Mouse (Mus musculus): Measurements from ENCODE around the gene Gnai2. TPM values are rescaled to one million over a fixed set of nuclear protein-coding genes. Genes with fewer than 3 reads are reported as not detected.

The Gnai2 gene
- polyA plus RNA-seq, 1 experiment from 2014 or later: 457 TPM

GRCm38 (mm10) chr9:107662342-107662741 lies 27.2 kb upstream of the Gnai2 start:
- WGBS: 67% methylated on average over 8 of the region's 8 CpGs
- no peak for ATAC-seq (ENCODE audit: low read depth)

GRCm38 (mm10) chr9:107660777-107661176 lies 25.6 kb upstream of the Gnai2 start:
- Histone ChIP-seq H3K27ac (ENCODE audit: low read length) (no peak overlapping the region), H3K4me2 (ENCODE audit: low read depth, low read length) (no peak overlapping the region), H3K36me3 (ENCODE audit: control insufficient read depth, insufficient read depth, low read length) (no peaks in the 10 kb centered on the region), H3K9me3 (ENCODE audit: control insufficient read depth, low read length) (no peaks in the 10 kb centered on the region), H3K9ac (ENCODE audit: low read length) (no peak overlapping the region), H3K27me3 (ENCODE audit: control insufficient read depth, insufficient read depth, low read depth, low read length) (peaks cover 5% of the 10 kb centered on the region; the same call in 1 of the 2 replicates), H3K4me1 (replicated peaks; ENCODE audit: control insufficient read depth, insufficient read depth, low read length) (no peaks in the 10 kb centered on the region), H3K4me3 (ENCODE audit: low read length) (no peak overlapping the region)
- no peak for ATAC-seq (ENCODE audit: low read depth)
- WGBS: 65% methylated on average over 3 of the region's 3 CpGs

More at GRCm38 (mm10) chr9:107662342-107662741, 27.2 kb upstream of the Gnai2 start:
- H3K9me3 ChIP-seq (ENCODE audit: control insufficient read depth, low read length): no peaks in the 10 kb centered on the region
- H3K4me3 ChIP-seq (ENCODE audit: low read length): no peak overlapping the region
- H3K36me3 ChIP-seq (ENCODE audit: control insufficient read depth, insufficient read depth, low read length): no peaks in the 10 kb centered on the region
- H3K27ac ChIP-seq (ENCODE audit: low read length): no peak overlapping the region
- H3K9ac ChIP-seq (ENCODE audit: low read length): no peak overlapping the region
- peaks cover 13% of the 10 kb centered on the region for H3K27me3 ChIP-seq (ENCODE audit: control insufficient read depth, insufficient read depth, low read depth, low read length)
- H3K4me2 ChIP-seq (ENCODE audit: low read depth, low read length): no peak overlapping the region
- peaks cover 11% of the 10 kb centered on the region for H3K4me1 ChIP-seq (replicated peaks; ENCODE audit: control insufficient read depth, insufficient read depth, low read length)

- Histone ChIP-seq H3K4me2 (ENCODE audit: low read depth, low read length) (no peak overlapping the region), H3K4me1 (replicated peaks; ENCODE audit: control insufficient read depth, insufficient read depth, low read length) (no peaks in the 10 kb centered on the region), H3K4me3 (ENCODE audit: low read length) (no peak overlapping the region), H3K9me3 (ENCODE audit: control insufficient read depth, low read length) (no peaks in the 10 kb centered on the region), H3K9ac (ENCODE audit: low read length) (no peak overlapping the region), H3K27ac (ENCODE audit: low read length) (no peak overlapping the region), H3K36me3 (ENCODE audit: control insufficient read depth, insufficient read depth, low read length) (no peaks in the 10 kb centered on the region), H3K27me3 (ENCODE audit: control insufficient read depth, insufficient read depth, low read depth, low read length) (no peaks in the 10 kb centered on the region)
- ATAC-seq (ENCODE audit: low read depth): no peak
- WGBS: 84% methylated on average over 3 of the region's 3 CpGs
Measured at GRCm38 (mm10) chr9:107659961-107660360, 24.8 kb upstream of the Gnai2 start.

GRCm38 (mm10) chr9:107659551-107659950 lies 24.4 kb upstream of the Gnai2 start:
- 0 out of 2 replicates have a peak, but pooled peaks have one; percentile 44 for ATAC-seq (ENCODE audit: low read depth)
- Histone ChIP-seq H3K27me3 (ENCODE audit: control insufficient read depth, insufficient read depth, low read depth, low read length) (no peaks in the 10 kb centered on the region), H3K9me3 (ENCODE audit: control insufficient read depth, low read length) (no peaks in the 10 kb centered on the region), H3K36me3 (ENCODE audit: control insufficient read depth, insufficient read depth, low read length) (no peaks in the 10 kb centered on the region), H3K27ac (ENCODE audit: low read length) (no peak overlapping the region), H3K9ac (ENCODE audit: low read length) (no peak overlapping the region), H3K4me1 (replicated peaks; ENCODE audit: control insufficient read depth, insufficient read depth, low read length) (no peaks in the 10 kb centered on the region), H3K4me3 (ENCODE audit: low read length) (no peak overlapping the region), H3K4me2 (ENCODE audit: low read depth, low read length) (no peak overlapping the region)
- 71% methylated on average over 10 of the region's 10 CpGs for WGBS

- Histone ChIP-seq H3K27me3 (ENCODE audit: control insufficient read depth, insufficient read depth, low read depth, low read length) (no peaks in the 10 kb centered on the region), H3K9me3 (ENCODE audit: control insufficient read depth, low read length) (no peaks in the 10 kb centered on the region), H3K4me1 (replicated peaks; ENCODE audit: control insufficient read depth, insufficient read depth, low read length) (no peaks in the 10 kb centered on the region), H3K4me3 (ENCODE audit: low read length) (no peak overlapping the region), H3K9ac (ENCODE audit: low read length) (no peak overlapping the region), H3K36me3 (ENCODE audit: control insufficient read depth, insufficient read depth, low read length) (no peaks in the 10 kb centered on the region), H3K27ac (ENCODE audit: low read length) (no peak overlapping the region), H3K4me2 (ENCODE audit: low read depth, low read length) (no peak overlapping the region)
- ATAC-seq (ENCODE audit: low read depth): no peak
- 74% methylated on average over 6 of the region's 6 CpGs for WGBS
Measured at GRCm38 (mm10) chr9:107658096-107658495, 22.9 kb upstream of the Gnai2 start.

- ATAC-seq (ENCODE audit: low read depth): 0 out of 2 replicates have a peak, but pooled peaks have one; percentile 24
- Histone ChIP-seq H3K9me3 (ENCODE audit: control insufficient read depth, low read length) (no peaks in the 10 kb centered on the region), H3K4me2 (ENCODE audit: low read depth, low read length) (no peak overlapping the region), H3K36me3 (ENCODE audit: control insufficient read depth, insufficient read depth, low read length) (no peaks in the 10 kb centered on the region), H3K27ac (ENCODE audit: low read length) (no peak overlapping the region), H3K4me3 (ENCODE audit: low read length) (no peak overlapping the region), H3K27me3 (ENCODE audit: control insufficient read depth, insufficient read depth, low read depth, low read length) (no peaks in the 10 kb centered on the region), H3K4me1 (replicated peaks; ENCODE audit: control insufficient read depth, insufficient read depth, low read length) (no peaks in the 10 kb centered on the region), H3K9ac (ENCODE audit: low read length) (no peak overlapping the region)
- 86% methylated on average over 5 of the region's 5 CpGs for WGBS
Measured at GRCm38 (mm10) chr9:107657144-107657543, 22.0 kb upstream of the Gnai2 start.

- Histone ChIP-seq H3K9ac (ENCODE audit: low read length) (no peak overlapping the region), H3K4me1 (replicated peaks; ENCODE audit: control insufficient read depth, insufficient read depth, low read length) (peaks cover 1% of the 10 kb centered on the region), H3K27me3 (ENCODE audit: control insufficient read depth, insufficient read depth, low read depth, low read length) (no peaks in the 10 kb centered on the region), H3K4me2 (ENCODE audit: low read depth, low read length) (no peak overlapping the region), H3K4me3 (ENCODE audit: low read length) (no peak overlapping the region), H3K36me3 (ENCODE audit: control insufficient read depth, insufficient read depth, low read length) (no peaks in the 10 kb centered on the region), H3K27ac (ENCODE audit: low read length) (no peak overlapping the region), H3K9me3 (ENCODE audit: control insufficient read depth, low read length) (no peaks in the 10 kb centered on the region)
- WGBS: 81% methylated on average over 4 of the region's 4 CpGs
- no peak for ATAC-seq (ENCODE audit: low read depth)
Measured at GRCm38 (mm10) chr9:107654585-107654984, 19.4 kb upstream of the Gnai2 start.

GRCm38 (mm10) chr9:107653474-107653873 lies 18.3 kb upstream of the Gnai2 start:
- Histone ChIP-seq H3K36me3 (ENCODE audit: control insufficient read depth, insufficient read depth, low read length) (no peaks in the 10 kb centered on the region), H3K27ac (ENCODE audit: low read length) (no peak overlapping the region), H3K4me2 (ENCODE audit: low read depth, low read length) (no peak overlapping the region), H3K27me3 (ENCODE audit: control insufficient read depth, insufficient read depth, low read depth, low read length) (no peaks in the 10 kb centered on the region), H3K4me3 (ENCODE audit: low read length) (no peak overlapping the region), H3K4me1 (replicated peaks; ENCODE audit: control insufficient read depth, insufficient read depth, low read length) (peaks cover 6% of the 10 kb centered on the region), H3K9ac (ENCODE audit: low read length) (no peak overlapping the region), H3K9me3 (ENCODE audit: control insufficient read depth, low read length) (no peaks in the 10 kb centered on the region)
- ATAC-seq (ENCODE audit: low read depth): no peak
- WGBS: 71% methylated on average over 2 of the region's 2 CpGs

GRCm38 (mm10) chr9:107650708-107651481 lies 15.7 kb upstream of the Gnai2 start:
- Histone ChIP-seq H3K4me1 (replicated peaks; ENCODE audit: control insufficient read depth, insufficient read depth, low read length) (peaks cover 6% of the 10 kb centered on the region), H3K36me3 (ENCODE audit: control insufficient read depth, insufficient read depth, low read length) (no peaks in the 10 kb centered on the region), H3K4me2 (ENCODE audit: low read depth, low read length) (no peak overlapping the region), H3K4me3 (ENCODE audit: low read length) (no peak overlapping the region), H3K9ac (ENCODE audit: low read length) (no peak overlapping the region), H3K27me3 (ENCODE audit: control insufficient read depth, insufficient read depth, low read depth, low read length) (no peaks in the 10 kb centered on the region), H3K9me3 (ENCODE audit: control insufficient read depth, low read length) (no peaks in the 10 kb centered on the region), H3K27ac (ENCODE audit: low read length) (no peak overlapping the region)
- ATAC-seq (ENCODE audit: low read depth): 0 out of 2 replicates have a peak, but pooled peaks have one; percentile 15
- WGBS: 25% methylated on average over 12 of the region's 12 CpGs
